Mouse (Mus musculus) bone marrow macrophage, adult 2 months (primary cell): ENCODE measurements around the gene Ap2a2.

Source experiments
- CTCF ChIP-seq: IDR thresholded peaks from 2 replicates; pipeline ENCODE4 v1.5.1; 2012; ENCODE audit warnings: low read depth, mild to moderate bottlenecking, low read length, moderate library complexity
- POLR2A ChIP-seq: IDR thresholded peaks from 2 replicates; pipeline ENCODE4 v1.6.1; 2012; ENCODE audit warnings: mild to moderate bottlenecking, low read depth, low read length, borderline replicate concordance

GRCm38 (mm10) chr7:141542588-141542987 lies 19.4 kb upstream of the Ap2a2 start:
- TF ChIP-seq POLR2A (no peak), CTCF (no peak)
